Mouse (Mus musculus): ENCODE measurements around the gene Tbc1d22a. TPM values are rescaled to one million over a fixed set of nuclear protein-coding genes. Genes with fewer than 3 reads are reported as not detected.

Tbc1d22a gene
- polyA plus RNA-seq, 1 experiment from 2014 or later = 13.8 TPM

DNA sequence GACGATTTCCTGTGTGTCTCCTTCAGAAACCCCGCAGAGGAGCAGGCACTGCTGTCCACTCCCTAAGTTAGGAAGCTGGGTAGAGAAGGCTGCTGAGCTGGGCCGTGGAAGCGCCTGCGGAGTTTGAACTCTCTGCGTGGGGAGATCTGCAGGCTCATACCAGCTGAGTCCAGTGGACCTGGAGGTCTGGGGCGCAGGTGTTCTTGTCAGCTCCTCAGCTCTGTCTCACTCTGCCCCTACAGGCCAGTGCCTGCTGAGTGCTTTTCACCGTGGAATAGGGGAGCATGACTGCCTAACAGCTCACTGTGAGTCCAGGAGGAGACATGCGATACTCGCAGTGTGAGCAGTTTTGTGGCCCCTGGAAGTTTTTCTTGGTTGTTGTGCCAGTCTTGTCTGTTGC, 123.5 kb downstream of the Tbc1d22a start:
- Histone ChIP-seq H3K4me2 (replicated peaks) (no peak overlapping the region), H3K9ac (no peak overlapping the region), H3K4me1 (peaks cover 15% of the 10 kb centered on the region), H3K9me3 (replicated peaks) (no peaks in the 10 kb centered on the region), H3K36me3 (no peaks in the 10 kb centered on the region), H3K27ac (no peak overlapping the region; the same call in 1 of the 2 replicates), H3K27me3 (no peaks in the 10 kb centered on the region), H3K4me3 (no peak overlapping the region)
- 0 out of 2 replicates have a peak, but pooled peaks have one; percentile 17 for ATAC-seq (ENCODE audit: low FRiP score)
- WGBS = 68% methylated on average over 10 of the region's 10 CpGs

- Histone ChIP-seq H3K27me3 (no peaks in the 10 kb centered on the region), H3K9me3 (replicated peaks) (no peaks in the 10 kb centered on the region), H3K4me2 (replicated peaks) (no peak overlapping the region), H3K36me3 (no peaks in the 10 kb centered on the region), H3K9ac (no peak overlapping the region), H3K4me3 (no peak overlapping the region), H3K4me1 (peaks cover 26% of the 10 kb centered on the region), H3K27ac (no peak overlapping the region)
- 75% methylated on average over 2 of the region's 2 CpGs for WGBS
- no peak for ATAC-seq (ENCODE audit: low FRiP score)
Observed at GRCm38 (mm10) chr15:86339736-86340135, 125.5 kb downstream of the Tbc1d22a start.

DNA sequence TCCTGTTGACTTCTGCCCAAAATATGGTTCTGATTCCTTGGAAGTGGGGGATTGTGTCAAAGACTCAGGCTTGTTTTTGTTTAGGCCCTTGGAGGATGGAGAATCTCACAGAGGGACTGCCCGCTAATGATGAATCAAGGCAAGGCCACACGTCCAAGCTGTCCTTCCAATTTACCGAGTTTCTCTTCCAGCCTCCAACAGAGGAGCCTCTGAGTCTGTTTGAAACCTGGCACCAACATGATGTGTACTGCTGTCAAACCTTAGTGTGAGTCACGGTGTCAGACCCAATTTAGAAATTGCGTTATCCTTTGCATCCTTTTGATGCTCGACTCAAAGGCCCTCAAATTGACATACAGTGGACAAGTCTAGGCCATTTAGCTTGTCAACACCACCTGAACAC, 126.5 kb downstream of the Tbc1d22a start:
- H3K4me3 ChIP-seq = no peak overlapping the region
- H3K9me3 ChIP-seq (replicated peaks) = no peaks in the 10 kb centered on the region
- no peak for ATAC-seq (ENCODE audit: low FRiP score)
- H3K36me3 ChIP-seq = no peaks in the 10 kb centered on the region
- H3K27ac ChIP-seq = no peak overlapping the region
- no peaks in the 10 kb centered on the region for H3K27me3 ChIP-seq
- H3K9ac ChIP-seq = no peak overlapping the region
- WGBS = 76% methylated on average over 6 of the region's 6 CpGs
- H3K4me2 ChIP-seq (replicated peaks) = no peak overlapping the region
- H3K4me1 ChIP-seq = peaks cover 32% of the 10 kb centered on the region

DNA sequence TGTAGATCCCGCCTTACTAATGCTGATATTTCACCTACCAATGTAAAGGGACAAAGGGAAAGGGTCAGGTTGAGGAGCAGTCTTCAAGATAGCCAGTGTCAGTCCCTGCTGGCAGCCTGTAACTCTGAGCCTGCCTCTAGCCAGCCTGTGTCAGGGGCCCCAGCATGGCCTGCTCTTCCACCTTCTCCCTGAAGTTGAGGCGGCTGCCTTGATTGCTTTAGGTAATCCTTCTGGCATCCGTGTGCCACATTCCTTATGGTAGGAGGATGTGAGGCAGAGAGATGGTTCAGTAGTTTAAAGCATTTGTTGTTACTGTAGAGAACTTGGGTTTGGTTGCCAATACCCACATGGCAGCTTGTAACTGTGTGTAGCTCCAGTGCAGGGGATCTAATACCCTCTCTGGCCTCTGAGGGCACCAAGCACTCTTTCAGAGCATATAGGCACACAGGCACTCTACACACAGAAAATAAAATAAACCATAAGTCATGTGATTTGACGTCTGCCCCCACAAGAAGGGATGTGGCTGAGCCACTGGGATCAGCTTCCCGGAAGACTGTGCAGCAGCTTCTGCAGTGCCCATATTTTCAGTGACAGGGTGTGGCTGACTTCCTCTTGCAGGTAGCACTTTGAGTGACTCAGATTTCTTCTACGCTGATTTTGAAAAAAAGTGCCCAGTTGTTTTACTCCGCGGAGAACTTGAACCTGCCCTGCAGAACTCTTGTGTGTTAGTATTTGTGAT, 128.5 kb downstream of the Tbc1d22a start:
- WGBS = 86% methylated on average over 8 of the region's 8 CpGs
- Histone ChIP-seq H3K4me2 (replicated peaks) (no peak overlapping the region), H3K9me3 (replicated peaks) (no peaks in the 10 kb centered on the region), H3K4me1 (peaks cover 33% of the 10 kb centered on the region), H3K36me3 (no peaks in the 10 kb centered on the region), H3K9ac (no peak overlapping the region), H3K4me3 (no peak overlapping the region), H3K27me3 (no peaks in the 10 kb centered on the region), H3K27ac (no peak overlapping the region)
- no peak for ATAC-seq (ENCODE audit: low FRiP score)

DNA sequence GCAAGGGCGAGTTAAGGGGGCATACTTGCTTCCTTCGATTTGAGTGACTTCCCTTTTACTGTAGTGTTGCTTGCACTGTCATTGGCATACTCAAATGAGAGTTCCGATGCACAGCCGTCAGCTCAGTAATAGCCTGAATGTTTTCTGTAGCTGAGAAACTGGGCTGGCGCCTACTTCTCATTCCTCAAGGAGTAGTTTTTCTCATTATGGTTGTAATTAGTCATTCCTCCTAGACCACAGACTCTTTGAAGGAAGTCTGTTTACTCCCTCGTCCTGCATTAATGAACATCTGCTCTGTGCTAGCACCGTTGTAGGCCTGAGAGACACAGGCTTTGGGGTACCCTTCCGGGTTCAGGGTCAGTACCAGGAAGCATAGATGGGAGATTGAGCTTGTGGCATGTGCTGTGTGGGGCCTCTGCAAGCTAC, 130.7 kb downstream of the Tbc1d22a start:
- Histone ChIP-seq H3K4me1 (peaks cover 41% of the 10 kb centered on the region), H3K4me3 (no peak overlapping the region), H3K27ac (no peak overlapping the region), H3K9ac (no peak overlapping the region), H3K9me3 (replicated peaks) (no peaks in the 10 kb centered on the region), H3K36me3 (no peaks in the 10 kb centered on the region), H3K27me3 (no peaks in the 10 kb centered on the region), H3K4me2 (replicated peaks) (no peak overlapping the region)
- ATAC-seq (ENCODE audit: low FRiP score) = no peak
- WGBS = 65% methylated on average over 8 of the region's 8 CpGs

DNA sequence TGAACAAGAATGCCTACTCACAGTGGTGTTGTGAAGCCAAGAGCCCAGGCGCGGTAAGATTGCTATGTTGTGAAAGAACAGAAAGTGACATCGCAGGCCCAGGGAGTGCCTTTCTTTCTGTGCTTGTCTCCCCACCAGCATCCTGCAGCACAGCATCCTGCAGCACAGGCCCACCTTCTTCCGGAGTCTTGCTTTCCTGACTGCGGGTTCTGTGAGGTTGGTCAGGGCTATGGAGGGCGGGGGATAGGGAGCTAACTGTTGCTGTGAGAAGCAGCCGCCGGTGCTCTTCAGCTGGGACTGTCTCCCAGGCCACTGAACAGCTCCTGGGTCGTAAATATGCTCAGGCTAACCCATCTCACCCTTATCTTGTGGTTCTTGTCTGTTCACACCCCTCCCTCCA, 131.6 kb downstream of the Tbc1d22a start:
- no peaks in the 10 kb centered on the region for H3K36me3 ChIP-seq
- no peak overlapping the region for H3K4me3 ChIP-seq
- no peak overlapping the region for H3K4me2 ChIP-seq (replicated peaks)
- no peak overlapping the region for H3K9ac ChIP-seq
- 80% methylated on average over 9 of the region's 9 CpGs for WGBS
- peaks cover 39% of the 10 kb centered on the region for H3K4me1 ChIP-seq
- no peak for ATAC-seq (ENCODE audit: low FRiP score)
- H3K27me3 ChIP-seq = no peaks in the 10 kb centered on the region
- no peak overlapping the region for H3K27ac ChIP-seq
- H3K9me3 ChIP-seq (replicated peaks) = no peaks in the 10 kb centered on the region

DNA sequence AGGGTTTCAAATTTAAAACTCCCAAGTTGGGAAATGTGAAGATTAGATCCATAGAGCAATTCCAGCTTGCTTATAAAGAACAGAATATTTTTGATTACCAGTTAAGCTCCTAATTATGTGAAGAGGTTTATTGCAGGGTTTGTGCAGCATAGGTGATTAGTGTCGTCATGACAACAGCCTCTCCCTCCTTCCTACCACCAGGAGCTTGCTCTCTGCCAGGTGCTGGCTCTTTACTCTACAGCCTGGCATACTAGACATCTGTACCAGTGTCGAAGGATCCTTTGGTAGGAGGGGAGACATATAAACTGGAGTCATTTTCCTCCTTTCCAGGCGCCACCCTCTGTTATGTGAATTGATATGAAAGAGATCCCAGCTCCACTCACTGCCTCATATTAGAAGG, 132.3 kb downstream of the Tbc1d22a start:
- Histone ChIP-seq H3K27ac (no peak overlapping the region), H3K36me3 (no peaks in the 10 kb centered on the region), H3K4me2 (replicated peaks) (no peak overlapping the region), H3K9ac (no peak overlapping the region), H3K4me1 (peaks cover 39% of the 10 kb centered on the region), H3K9me3 (replicated peaks) (no peaks in the 10 kb centered on the region), H3K27me3 (no peaks in the 10 kb centered on the region), H3K4me3 (no peak overlapping the region)
- WGBS = 85% methylated on average over 3 of the region's 3 CpGs
- no peak for ATAC-seq (ENCODE audit: low FRiP score)

DNA sequence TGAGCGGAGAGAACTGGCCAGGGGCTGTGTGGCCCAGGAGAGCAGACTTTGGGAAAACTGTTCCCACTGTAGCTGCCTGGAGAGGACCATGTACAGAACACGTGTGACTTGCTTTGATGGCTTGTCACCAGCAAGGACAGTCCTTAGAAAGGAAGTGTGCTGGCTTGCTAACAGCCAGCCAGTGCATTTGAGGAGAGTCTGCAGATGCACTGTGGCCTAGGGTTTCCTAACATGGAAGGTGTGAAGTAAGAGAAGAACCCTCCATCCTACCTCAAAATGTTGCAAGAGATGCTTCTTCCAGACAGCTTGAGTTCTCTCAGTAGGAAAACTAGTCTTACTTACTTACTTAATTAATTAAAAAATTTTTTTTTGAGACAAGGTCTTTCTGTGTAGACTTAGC, 140.7 kb downstream of the Tbc1d22a start:
- Histone ChIP-seq H3K27me3 (no peaks in the 10 kb centered on the region), H3K4me2 (replicated peaks) (no peak overlapping the region), H3K4me1 (peaks cover 4% of the 10 kb centered on the region; the same call in 1 of the 2 replicates), H3K9me3 (replicated peaks) (no peaks in the 10 kb centered on the region), H3K4me3 (no peak overlapping the region), H3K27ac (no peak overlapping the region), H3K36me3 (no peaks in the 10 kb centered on the region), H3K9ac (no peak overlapping the region)
- no peak for ATAC-seq (ENCODE audit: low FRiP score)
- 77% methylated on average over 2 of the region's 2 CpGs for WGBS

GRCm38 (mm10) chr15:86355857-86356256, 141.6 kb downstream of the Tbc1d22a start:
- 86% methylated on average over 2 of the region's 2 CpGs for WGBS

GRCm38 (mm10) chr15:86360376-86360775, 146.1 kb downstream of the Tbc1d22a start:
- Histone ChIP-seq H3K4me3 (no peak overlapping the region), H3K4me2 (replicated peaks) (no peak overlapping the region), H3K27me3 (no peaks in the 10 kb centered on the region), H3K9ac (no peak overlapping the region), H3K27ac (no peak overlapping the region), H3K4me1 (peaks cover 30% of the 10 kb centered on the region), H3K9me3 (replicated peaks) (no peaks in the 10 kb centered on the region), H3K36me3 (no peaks in the 10 kb centered on the region)
- WGBS = 57% methylated on average over 3 of the region's 3 CpGs
- no peak for ATAC-seq (ENCODE audit: low FRiP score)

More at GRCm38 (mm10) chr15:86355857-86356256, 141.6 kb downstream of the Tbc1d22a start:
- Histone ChIP-seq H3K27me3 (no peaks in the 10 kb centered on the region), H3K36me3 (no peaks in the 10 kb centered on the region), H3K9me3 (replicated peaks) (no peaks in the 10 kb centered on the region), H3K9ac (no peak overlapping the region), H3K4me1 (peaks cover 8% of the 10 kb centered on the region; the same call in 1 of the 2 replicates), H3K27ac (no peak overlapping the region), H3K4me2 (replicated peaks) (no peak overlapping the region), H3K4me3 (no peak overlapping the region)
- no peak for ATAC-seq (ENCODE audit: low FRiP score)

DNA sequence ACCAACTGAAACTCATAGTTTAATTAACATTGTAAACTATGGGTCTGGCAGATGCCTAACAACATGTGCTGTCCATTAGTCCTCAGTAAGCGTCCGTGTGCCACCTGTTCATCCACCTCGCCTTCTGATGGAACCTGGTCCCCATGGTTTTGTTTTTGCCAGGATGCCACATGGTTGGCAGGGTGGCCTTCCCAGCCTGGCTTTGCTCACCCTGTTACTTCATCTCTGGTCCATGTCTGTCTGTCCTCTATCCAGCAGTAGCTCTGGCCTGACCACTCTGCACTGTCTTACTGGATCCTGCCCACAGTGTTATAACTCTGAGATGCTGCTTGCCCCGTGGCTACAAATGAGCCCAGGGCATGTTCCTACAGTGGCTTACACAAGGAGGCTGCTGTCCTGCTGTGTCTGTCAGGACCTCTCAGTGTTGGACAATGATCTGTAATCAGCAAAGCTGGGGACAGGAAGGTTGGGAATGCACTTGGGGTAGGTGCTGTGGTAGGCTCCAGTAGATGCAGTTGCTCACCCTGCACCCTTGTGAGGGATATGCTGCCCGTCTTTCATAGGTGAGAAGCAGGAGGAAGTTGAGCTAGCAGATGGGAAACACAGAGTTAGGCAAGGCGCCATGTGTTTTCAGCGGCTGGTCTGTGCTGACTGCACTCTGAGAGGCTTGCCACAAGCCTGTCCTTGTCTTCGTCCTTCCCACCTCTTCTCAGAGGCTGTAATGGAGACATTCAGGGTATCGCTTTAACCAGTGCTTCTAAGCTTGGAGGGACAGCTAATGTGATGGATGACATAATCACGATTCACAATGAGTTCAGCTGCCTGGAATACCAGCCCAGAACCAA, 148.3 kb downstream of the Tbc1d22a start:
- Histone ChIP-seq H3K4me3 (no peak overlapping the region), H3K9me3 (replicated peaks) (no peaks in the 10 kb centered on the region), H3K9ac (no peak overlapping the region), H3K27ac (peak overlapping the region; percentile 57; the same call in 1 of the 2 replicates), H3K4me2 (replicated peaks) (no peak overlapping the region), H3K36me3 (no peaks in the 10 kb centered on the region), H3K27me3 (no peaks in the 10 kb centered on the region), H3K4me1 (peaks cover 39% of the 10 kb centered on the region)
- ATAC-seq (ENCODE audit: low FRiP score) = peak; percentile 24; the same call in 1 of the 2 replicates
- 65% methylated on average over 10 of the region's 10 CpGs for WGBS

GRCm38 (mm10) chr15:86363841-86364295, 149.6 kb downstream of the Tbc1d22a start:
- Histone ChIP-seq H3K9me3 (replicated peaks) (no peaks in the 10 kb centered on the region), H3K4me3 (no peak overlapping the region), H3K27ac (peak overlapping the region; percentile 57), H3K27me3 (no peaks in the 10 kb centered on the region), H3K4me2 (replicated peaks) (no peak overlapping the region), H3K9ac (no peak overlapping the region), H3K4me1 (peaks cover 44% of the 10 kb centered on the region), H3K36me3 (no peaks in the 10 kb centered on the region)
- ATAC-seq (ENCODE audit: low FRiP score) = no peak
- WGBS = 80% methylated on average over 4 of the region's 4 CpGs
